Mouse (Mus musculus) adrenal gland (tissue): ENCODE measurements at regions not wholly inside any gene's neighbourhood (a gene's known extent, or its start where the extent isn't known, plus 50 kb on each side); places are given as distances from the start of the nearest gene placed in this dataset.
"Not testable (repeated sequence)": the region's sequence is repeated elsewhere in the genome, so short reads cannot be mapped to it uniquely, and the experiment has no call there.

Source experiments
- intact Hi-C: fragments of 180-260 bp; cut with DNase I; formaldehyde crosslinking; loops from one replicate; pipeline ENCODE4 v1.15.1; 2025

DNA sequence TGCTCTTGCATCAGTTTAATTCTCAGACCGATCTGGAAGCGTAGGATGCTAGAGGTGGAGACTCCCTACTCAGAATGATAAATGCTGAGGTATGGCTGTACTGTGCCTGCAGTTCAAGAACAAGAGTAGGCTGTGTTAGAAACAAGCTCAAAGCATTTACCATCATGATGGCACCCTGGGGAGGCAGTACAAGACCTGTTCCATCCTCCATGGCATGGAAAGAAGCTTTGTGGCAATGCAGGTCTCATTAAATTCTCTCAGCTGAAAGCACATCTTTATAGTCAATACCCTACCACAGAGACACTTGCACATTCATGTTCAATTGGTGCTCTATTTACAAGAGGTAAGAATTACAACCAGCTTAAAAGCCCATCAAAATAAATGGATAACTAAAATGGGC is 209.5 kb downstream of the Tbl1xr1 start:
- intact Hi-C loops, result no loop called here

DNA sequence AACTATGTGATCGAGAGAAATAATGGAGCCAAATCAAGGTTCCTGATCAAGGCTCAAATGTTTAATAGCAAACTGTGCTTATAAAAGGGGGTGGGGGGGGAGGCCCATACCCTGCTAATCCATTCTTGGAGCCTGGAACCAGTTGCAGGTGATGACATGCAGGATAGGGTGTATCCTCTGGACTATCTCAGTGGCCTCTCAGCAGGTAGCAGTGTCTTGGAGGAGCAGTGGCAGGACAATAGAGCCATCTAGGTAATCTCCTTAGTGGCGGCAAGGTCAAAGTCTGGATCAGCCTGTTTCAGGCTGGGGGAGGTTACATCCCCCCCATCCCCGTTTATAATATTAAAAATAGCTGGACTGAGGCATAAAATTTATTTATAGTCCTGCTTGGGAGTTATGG is 217.0 kb downstream of the Tbl1xr1 start:
- intact Hi-C loops, result no loop called here

DNA sequence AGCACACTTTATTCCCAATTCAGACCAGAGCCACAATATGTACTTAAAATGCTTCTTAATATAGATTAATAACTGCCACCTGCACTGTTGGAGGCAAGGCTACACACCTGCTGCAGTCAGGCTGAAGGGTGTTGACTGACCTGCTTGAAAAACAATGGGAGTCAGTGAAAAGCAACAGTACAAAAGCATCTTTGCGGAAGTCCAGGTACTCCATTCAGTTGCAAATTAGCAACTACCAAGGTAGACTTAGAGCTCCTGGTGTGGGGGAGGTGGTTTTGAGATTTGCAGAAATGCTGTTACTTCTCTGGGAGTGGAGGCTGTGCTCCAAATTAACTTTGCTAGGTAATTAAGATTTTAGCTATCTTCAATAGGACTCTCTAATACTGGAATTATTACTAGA is 217.6 kb downstream of the Tbl1xr1 start:
- intact Hi-C loops, result not testable (repeated sequence)

DNA sequence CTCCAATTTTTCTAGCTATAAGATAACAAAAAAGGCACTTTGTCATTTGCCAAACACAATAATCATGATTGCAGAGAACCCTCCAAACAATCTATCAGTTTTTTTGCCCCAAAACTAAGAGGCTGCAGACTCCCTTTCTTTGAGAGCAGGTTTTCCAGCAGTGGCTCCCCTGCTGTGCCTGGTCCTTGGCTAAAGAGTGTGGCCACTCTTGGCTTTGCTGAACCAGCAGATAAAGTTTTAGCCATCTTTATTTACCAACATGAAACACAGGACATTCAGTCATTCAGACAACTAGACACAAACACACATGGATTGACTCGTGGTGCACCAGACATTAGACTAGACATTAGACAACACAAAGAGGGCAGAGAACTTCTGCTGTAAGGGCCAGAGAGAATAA is 220.5 kb downstream of the Tbl1xr1 start:
- intact Hi-C loops, result not testable (repeated sequence)

DNA sequence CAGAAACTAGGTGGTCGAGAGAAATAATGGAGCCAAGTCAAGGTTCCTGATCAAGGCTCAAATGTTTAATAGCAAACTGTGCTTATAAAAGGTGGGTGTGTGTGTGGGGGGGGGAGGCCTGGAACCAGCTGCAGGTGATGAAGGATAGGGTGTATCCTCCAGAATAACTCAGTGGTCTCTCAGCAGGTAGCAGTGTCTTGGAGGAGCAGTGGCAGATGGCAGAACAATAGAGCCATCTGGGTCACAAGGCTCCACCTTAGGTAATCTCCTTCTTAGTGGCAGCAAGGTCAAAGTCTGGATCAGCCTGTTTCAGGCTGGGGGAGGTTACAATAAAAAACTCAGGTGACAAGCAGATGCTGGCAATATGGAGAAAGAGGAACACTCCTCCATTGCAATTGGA is 221.4 kb downstream of the Tbl1xr1 start:
- intact Hi-C loops, result not testable (repeated sequence)

DNA sequence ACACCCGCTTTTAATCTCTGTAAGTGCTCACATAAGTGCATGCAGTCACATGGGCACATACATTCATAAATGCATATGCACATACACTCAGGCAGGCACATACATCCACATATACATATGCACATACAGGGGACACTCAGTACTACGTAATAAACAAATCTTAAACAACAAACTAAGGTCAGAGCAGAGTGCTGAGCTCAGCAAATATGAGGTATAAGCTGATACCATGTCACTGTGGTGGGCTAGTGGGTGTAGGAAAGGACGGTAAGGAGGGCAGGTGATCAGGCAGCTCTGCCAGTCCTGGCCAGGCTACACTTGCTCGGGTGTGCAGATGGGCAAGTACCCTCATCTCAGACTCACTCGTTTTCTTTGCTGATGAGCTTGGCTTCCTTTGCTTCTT is 224.1 kb downstream of the Tbl1xr1 start:
- intact Hi-C loops, result no loop called here

DNA sequence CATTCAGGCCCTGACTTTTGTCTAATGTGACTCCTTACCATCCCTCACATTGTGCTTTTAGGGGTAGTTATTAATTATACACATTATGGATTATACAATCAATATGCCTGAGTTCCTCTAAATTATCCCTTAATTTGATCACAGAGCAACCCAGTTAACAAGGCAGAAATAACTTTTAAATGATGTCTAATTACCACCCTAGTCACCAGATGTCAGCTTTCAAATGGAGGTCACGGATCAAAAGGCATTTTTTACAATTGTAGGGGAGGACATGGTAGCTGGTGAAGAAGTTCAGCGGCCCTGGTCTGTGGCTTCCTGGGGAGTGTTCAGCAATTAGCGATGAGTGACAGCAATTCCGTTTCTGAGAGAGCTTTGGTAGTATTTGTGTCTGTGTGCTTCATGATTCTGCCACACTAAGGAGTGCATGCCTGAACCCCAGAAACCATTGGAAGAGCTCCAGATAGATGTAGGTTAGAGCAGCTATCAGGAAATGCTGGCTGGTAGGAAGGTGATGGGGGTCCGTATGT is 225.6 kb downstream of the Tbl1xr1 start:
- intact Hi-C loops, result no loop called here

DNA sequence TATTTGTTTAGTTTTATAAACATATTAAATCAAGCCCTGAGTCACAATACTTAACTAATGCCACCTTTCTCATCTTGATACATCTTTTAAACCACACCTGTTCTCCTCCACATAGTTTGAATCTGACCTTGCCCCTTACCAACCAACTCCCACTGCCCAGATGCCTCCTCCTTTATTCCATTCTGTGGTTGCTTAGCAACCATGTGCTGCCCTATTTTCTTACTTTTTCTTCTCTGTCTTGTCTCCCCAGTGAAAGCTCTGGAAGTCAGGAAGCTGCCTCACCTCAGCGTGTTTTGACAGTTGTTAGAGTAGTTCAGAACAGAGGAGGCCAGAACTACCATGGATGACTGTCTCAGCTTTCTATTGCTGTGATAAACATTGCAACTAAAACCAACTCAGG is 227.7 kb downstream of the Tbl1xr1 start:
- intact Hi-C loops, result no loop called here

DNA sequence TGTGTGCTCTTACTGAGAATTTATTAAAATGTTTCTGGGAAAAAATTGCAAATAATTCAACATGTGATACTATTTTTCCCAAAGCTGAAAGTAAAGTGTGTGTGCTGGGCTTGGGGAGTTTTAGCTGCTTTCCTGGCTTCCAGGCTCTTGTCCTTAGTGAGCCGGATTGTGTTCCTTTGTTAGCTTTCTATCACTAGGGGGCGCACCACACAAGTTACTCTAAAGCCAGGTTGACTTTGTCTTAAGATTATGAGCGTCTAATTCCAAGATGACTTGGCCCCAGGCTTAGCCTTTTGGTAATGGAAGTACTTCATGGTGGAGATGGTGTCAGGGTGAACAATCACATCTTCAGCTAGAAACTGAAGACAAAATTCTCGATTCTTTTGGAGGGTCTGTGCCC is 230.2 kb downstream of the Tbl1xr1 start:
- intact Hi-C loops, result loop anchor here (5.0 kb wide), 1 partner anchor 1714 kb away; no protein-coding TSS in a partner anchor

DNA sequence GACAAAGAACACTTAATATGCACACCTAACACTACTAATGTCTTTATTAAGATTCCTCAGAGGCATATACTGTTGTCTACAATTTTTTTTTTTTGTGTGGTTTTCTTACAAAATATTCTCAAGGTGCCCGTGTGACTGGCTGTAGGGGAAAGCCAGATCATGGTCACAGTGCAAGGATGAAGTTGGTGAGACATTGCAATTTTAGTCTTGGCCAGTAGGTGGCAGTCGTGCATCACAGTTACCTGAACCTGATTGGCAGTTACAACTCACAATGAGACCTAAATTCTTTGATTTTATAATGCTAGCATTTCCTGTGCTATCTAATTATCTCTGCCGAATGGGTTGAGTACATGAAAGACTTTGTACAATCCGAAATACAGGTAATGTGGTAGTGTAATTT is 232.5 kb downstream of the Tbl1xr1 start:
- intact Hi-C loops, result loop anchor here (5.0 kb wide), 1 partner anchor 1717 kb away; no protein-coding TSS in a partner anchor

DNA sequence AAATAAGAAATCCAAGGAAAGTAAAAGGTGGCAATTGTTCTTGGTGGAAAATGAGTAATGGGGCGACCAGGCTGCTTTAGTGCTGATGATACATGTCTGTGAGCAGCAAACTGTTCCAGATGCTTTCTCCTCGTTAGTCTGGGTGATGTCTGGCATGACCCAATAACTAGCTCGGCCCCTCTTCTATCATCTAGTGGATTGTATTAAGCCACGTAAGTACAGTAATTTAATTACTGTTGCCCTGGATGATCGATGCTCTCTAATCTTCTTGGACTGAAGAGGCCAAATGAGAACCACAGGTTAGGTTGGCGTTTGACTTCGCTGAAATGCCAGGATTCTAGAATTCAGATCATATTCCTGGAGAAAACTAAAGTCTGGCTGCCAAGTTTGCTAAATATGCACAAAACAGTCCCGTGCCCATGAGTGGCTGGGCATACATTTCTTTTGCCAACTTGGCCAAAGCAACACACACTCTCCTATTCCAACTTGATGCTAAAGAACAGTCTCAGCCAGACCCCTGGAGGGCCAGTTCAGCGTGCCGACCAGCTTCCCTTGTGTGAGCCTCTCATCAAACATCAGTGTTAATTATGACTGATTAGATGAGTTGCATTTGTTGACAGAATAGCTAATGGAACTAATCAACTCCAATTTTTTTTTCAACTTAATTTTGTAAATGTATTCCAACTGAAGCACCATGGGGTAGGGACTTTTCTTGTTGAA is 240.2 kb downstream of the Tbl1xr1 start:
- intact Hi-C loops, result no loop called here

DNA sequence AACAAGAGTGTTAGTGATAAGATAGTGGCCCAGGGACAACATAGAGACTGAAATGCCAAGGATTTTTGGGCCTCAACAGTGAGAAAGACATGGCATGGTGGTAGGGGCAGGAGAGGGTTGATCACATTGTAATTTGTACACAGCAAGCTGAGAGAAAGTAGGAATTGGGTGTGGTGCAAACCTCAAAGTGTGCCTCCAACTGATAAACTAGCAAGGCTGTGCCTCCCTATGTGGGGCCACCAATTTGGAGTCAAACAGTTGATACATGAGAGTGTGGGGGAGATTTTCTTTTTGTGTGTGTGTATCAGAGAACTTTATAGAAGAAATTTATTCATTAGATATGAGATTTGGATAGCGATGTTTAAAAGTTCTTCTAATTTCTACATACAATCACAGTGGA is 244.0 kb downstream of the Tbl1xr1 start:
- intact Hi-C loops, result not testable (repeated sequence)

DNA sequence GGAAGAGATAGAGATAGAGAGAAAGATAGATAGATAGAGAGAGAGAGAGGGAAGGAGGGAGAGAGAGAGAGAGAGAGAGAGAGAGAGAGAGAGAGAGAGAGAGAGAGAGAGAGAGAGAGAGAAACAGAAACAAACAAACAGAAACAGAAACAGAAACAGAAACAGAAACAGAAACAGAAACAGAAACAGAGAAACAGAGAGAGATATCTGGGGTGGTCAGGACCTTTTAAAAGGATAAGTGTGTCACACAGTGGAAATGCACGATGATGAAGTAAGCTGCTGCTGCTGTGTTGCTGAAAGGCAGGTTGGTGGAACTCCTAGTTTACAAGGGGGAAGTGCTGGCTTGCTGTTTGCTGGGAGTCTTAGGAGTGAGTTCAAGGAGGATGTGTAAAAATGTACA is 254.8 kb downstream of the Tbl1xr1 start:
- intact Hi-C loops, result no loop called here
